Mouse (Mus musculus): ENCODE measurements at regions not wholly inside any gene's neighbourhood (a gene's known extent, or its start where the extent isn't known, plus 50 kb on each side); places are given as distances from the start of the nearest gene placed in this dataset.
"Not testable (repeated sequence)": the region's sequence is repeated elsewhere in the genome, so short reads cannot be mapped to it uniquely, and the experiment has no call there.

DNA sequence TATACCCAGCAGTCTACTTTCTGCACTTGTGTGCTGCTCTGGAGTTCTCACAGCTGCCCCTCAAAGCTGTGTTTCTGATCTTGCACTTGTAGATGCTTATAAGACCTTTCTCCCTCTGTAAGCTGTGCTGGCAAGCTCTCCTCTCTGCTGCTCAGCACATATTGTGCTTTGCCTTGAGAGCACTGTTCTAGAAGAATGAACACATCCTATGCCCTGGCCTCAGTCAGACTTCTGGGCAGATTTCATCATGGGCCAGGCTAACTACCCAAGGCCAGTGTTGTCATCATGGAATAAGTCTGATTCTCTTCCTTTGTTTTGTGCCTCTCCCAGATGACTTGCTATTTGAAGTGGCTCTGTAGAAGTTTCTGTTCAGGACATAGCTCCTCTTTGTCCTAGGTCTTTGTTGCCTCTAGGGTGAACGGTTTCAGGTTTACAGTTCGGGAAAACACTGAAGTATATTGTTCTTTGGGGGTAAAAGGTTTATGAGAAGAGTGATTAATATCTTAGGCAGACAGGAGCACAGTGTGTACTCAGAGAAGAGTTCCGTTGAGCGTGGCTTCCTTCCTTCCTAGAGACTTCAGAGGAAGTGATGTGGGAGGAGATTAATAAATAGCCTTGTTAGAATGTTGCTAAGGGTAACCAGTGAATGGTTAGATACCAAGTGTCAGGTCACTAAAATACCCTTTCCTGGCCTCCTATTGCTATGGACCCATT, 70.8 kb downstream of the Pcdh18 start:
- DNase-seq (ENCODE audit: low read depth, low spot score), result no peak

GRCm38 (mm10) chr3:49674921-49675320, 82.2 kb downstream of the Pcdh18 start:
- DNase-seq (ENCODE audit: low read depth, low spot score), result no peak

DNA sequence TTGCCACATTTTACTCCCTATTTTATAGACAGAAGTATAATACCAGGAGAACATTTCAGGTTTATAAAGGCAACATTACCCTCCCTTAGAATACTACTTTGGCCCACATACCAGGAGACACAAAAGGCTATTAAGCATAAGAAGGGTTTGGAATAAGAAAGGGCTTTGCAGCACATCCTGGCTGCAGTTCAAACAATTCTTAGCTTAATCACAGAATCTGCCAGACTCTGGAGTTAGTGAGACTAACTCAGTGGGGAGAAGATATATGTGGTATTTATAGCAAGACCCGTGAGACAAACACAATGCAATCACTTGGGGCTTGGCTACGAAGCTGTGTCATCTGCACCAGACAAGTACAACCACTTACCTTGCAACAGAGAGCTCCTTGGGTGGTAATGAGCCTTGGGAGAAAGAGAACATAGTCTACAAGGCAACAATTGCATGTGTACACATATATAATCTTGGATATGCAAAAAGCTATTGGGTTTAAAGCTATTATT, 84.4 kb downstream of the Pcdh18 start:
- no peak for DNase-seq (ENCODE audit: low read depth, low spot score)

- peak; percentile 78 for DNase-seq (ENCODE audit: low read depth, low spot score)
Observed at GRCm38 (mm10) chr3:49667543-49668338, 89.4 kb downstream of the Pcdh18 start.

DNA sequence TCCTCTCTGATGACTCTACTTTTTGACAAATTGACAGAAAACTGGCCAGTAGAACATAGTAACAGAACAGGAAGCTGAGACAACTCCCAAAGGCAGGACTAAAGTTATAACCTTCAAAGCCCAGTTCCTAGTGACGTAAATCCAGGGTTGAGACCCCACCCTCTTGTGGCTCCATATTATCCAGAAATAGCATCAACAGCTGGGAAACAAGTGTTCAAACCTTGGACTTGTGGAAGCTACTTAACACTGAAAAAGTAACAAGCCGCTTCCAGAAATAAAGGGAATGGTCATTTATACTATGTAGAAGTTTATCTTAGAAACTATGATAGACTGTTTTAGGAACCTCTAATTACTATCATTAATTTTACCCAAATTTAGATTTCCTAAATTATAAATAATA, 90.6 kb downstream of the Pcdh18 start:
- no peak for DNase-seq (ENCODE audit: low read depth, low spot score)

GRCm38 (mm10) chr3:49648895-49649175, 108.3 kb downstream of the Pcdh18 start:
- peak; percentile 54 for DNase-seq (ENCODE audit: low read depth, low spot score)

GRCm38 (mm10) chr3:49648040-49648894, 108.9 kb downstream of the Pcdh18 start:
- peak; percentile 52 for DNase-seq (ENCODE audit: low read depth, low spot score)

DNA sequence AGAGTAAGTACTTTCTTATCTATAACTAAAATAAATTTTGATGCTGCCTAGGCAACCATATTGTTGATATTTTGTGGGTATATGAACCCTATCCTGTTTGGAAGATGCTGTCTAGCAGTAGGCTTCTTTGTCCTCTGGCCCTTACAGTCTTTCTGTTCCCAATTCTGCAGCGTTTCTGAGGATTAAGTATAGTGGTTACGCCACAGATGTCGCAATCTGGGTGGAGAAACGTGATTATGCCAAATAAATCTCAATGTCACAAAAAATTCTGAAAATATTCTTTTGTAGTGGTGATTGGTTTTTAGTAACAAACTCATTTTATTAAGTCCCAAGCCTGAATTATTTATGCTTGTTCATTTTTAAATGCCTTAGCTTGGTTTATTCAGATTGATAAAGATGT, 112.1 kb downstream of the Pcdh18 start:
- DNase-seq (ENCODE audit: low read depth, low spot score), result peak; percentile 58

DNA sequence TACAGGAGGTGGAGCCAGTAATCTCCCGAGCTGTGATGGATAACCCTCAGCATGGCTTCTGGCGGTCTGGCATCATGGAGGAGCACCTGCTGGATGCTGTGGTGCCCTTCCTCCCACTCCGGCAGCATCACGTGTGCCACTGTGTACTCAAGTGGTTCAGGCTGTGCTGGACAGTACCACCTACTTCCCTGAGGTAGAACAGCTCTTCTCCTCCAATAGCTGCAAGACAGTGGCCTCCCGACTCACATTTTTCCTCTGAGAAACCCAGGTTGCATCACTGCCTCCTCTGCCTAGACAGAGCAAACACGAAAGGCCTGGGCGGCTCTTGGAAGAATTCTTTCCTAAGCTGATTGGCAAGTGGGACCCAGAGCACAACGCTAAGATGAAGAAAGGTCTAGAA, 113.3 kb downstream of the Pcdh18 start:
- no peak for DNase-seq (ENCODE audit: low read depth, low spot score)

DNA sequence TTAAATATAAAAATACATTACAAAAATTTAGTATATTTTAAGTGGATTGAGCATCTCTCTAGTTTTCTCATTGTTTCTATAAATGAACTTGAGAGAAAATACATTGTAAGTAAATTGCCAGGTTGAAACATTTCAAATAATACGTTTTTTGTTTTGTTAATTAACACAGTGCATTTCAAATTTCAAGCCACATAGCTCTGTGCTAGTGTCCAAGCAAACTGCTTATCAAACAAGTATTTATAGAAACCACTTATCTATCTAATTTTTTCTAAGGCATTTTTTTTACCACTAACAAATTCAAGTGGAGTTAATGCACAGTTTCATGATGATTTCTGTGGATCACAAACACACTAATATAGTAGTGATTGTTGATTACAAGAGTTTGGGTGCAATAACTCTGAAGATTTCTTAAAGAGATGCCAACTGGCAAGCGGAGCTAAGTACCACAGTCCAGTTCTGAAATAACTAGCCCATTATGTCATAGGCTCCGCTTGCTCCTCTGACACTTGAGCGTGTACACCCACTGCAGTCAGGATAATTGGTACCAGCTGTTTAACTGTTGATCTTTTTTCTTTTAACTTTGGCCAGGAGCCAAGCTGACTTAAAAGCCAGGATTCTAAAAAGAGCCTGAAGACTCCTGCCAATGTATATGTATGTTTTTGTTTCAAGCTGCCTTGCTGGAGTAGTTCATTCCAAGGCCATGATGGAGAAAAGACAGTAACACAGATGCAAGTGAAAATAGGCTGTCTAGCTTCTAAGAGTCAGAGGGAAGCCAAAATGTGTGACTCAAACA, 115.0 kb downstream of the Pcdh18 start:
- DNase-seq (ENCODE audit: low read depth, low spot score), result peak; percentile 83

GRCm38 (mm10) chr3:49641411-49641810, 115.7 kb downstream of the Pcdh18 start:
- peak; percentile 26 for DNase-seq (ENCODE audit: low read depth, low spot score)

DNA sequence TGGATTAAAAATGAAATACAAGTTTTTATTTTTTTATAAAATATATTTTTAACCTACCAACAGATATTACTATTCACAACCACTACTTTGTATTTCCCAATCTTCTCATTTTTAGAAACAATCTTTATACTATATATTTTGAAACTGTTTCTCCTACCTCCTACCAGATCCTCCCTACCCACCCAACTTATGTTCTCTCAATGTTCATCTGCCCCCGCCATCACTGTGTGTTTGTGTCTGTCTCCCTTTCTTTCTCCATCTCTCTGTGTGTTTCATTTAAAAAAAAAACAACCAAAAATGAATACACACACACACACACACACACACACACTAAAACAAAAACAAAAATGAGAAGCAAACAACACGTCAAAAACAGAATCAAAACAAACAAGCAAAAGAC, 118.5 kb downstream of the Pcdh18 start:
- DNase-seq (ENCODE audit: low read depth, low spot score), result no peak

- no peak for DNase-seq (ENCODE audit: low read depth, low spot score)
Observed at GRCm38 (mm10) chr3:49636676-49637075, 120.4 kb downstream of the Pcdh18 start.

DNA sequence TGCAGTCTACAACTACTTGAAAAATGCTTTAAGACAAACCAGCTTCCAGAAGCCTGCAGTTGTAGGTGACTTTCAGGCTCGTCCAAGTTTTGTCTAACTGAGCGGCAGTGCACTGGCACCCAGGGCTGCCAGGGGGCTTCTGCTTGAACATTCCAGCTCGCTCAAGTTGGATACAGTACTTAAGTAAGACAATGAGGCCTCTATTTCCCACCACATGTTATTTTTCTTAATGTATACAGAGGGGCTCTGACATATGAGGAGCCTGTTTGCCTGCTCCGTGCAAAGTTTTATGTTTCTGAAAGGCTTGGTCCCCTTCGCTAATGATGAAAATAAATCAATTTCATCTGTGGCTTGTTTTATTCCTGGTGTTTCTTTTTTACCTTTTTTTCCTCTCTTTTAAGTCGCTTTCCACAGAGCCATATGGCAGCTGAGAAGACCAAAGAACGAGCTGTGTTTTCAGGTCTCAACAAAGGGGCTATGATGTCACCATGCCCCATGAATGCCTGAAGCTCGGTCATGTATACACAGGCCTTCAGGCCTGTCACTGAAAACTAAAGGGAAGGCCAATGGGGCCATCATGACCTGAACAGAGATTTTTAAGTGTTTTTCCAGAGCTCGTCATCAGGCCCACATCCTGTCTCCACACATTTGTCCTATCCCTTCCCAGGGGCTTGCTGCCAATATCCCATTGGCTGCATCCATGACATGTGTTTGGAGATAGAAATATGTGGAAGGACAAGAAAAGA, 164.2 kb downstream of the Pcdh18 start:
- peak; percentile 17 for DNase-seq (ENCODE audit: low read depth, low spot score)

DNA sequence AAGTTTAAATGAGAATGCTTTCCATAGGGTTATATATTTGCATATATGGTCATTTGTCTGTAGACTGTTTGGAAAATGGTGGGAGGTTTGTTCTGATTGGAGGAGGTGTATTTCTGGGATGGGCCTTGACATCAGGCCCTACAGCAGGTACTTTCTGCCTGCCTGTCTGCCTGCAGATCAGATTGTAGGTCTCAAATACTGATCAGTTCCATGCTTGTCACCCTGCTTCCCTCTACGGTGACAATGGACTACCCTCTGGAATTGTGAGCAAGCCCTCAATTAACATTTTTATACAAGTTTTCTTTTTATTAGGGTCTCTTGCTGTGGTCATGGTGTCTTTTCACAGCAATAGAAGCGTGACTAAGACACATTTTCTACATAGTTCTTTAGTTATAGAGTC, 166.9 kb downstream of the Pcdh18 start:
- DNase-seq (ENCODE audit: low read depth, low spot score), result no peak

DNA sequence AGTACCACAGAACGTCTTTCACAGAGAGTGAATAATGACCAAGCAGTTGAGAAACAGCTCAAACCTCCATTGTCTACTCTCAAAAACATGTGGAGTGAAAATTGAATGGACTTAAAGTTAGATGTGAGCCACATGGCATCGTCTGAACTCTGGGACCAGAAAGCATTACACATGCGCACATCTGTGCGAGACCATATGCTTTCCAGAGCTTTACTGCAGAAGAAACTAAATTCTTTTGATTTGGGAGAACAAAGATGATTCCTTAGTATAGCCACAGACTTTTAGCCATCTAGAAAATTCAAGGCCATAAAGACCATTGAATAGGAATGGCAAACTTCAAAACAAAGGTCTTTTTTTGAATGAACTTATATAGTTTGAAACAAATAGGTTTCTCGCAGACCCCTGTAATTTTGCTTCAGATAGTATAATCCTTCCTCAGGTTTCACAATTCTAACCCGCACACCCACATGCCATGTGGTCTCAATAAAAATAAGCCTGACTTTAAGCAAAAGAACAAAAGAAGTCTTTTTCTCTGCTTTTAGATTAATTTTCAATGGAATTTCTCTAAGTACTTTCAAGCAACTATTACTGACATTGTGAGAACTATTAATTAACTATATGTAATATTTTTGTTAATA, 170.5 kb downstream of the Pcdh18 start:
- no peak for DNase-seq (ENCODE audit: low read depth, low spot score)

DNA sequence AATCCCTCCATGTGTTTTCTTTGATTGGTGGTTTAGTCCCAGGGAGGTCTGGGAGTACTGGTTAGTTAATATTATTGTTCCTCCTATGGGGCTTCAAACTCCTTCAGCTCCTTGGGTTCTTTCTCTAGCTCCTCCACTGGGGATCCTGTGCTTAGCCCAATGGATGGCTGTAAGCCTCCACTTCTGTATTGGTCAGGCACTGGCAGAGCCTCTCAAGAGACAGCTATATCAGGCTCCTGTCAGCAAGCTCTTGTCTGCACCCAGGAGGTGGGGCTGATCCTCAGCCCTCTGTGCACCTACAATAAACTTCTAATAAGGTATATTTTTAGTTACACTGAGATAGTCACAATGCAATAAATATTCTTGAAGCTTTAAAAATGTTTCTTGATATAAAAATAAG, 171.2 kb downstream of the Pcdh18 start:
- DNase-seq (ENCODE audit: low read depth, low spot score), result not testable (repeated sequence)

- DNase-seq (ENCODE audit: low read depth, low spot score), result peak; percentile 3
Observed at GRCm38 (mm10) chr3:49566769-49567729, 190.1 kb downstream of the Pcdh18 start.

DNA sequence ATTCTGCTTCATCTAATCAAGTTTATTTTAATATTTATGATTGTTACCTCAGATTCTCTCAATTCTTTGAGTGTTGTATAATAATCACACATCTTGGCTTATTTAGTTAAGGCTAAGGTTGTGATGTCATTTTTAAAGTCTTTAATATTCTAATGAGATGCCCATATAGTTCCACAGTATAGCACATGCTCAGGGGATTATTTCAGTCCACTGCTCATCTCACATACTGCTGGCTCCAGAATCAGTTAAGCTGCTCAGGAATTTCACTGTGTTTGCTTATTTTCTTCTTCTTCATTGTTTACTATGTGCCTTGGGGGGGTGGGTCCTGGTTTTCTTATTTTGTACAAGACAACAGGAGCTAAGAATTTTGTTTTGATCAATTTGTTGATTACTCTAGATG, 229.5 kb downstream of the Pcdh18 start:
- DNase-seq (ENCODE audit: low read depth, low spot score), result no peak
